Mouse (Mus musculus) stomach, embryonic 16.5 days (tissue): ENCODE results near the gene Rfx7. TPM values are rescaled to one million over a fixed set of nuclear protein-coding genes. Genes with fewer than 3 reads are reported as not detected.
A peak's percentile ranks its signal among the peaks of the same experiment; 100 is the strongest.
"Not testable (repeated sequence)": the region's sequence is repeated elsewhere in the genome, so short reads cannot be mapped to it uniquely, and the experiment has no call there.

Source experiments
- ATAC-seq: fragments of 200-750 bp; cut with Nextera tagmentation; 2 replicates; pipeline ENCODE4 v1.8.0; 2017; ENCODE audit warnings: moderate number of reproducible peaks, moderate TSS enrichment; ENCODE audit not compliant: insufficient read depth, low FRiP score
- H3K27ac ChIP-seq: fragments of 300-500 bp; sonication (generic); 2 replicates; pipeline ENCODE4 v1.5.1; 2014; ENCODE audit warnings: low read length
- H3K27me3 ChIP-seq: fragments of 300-500 bp; sonication (generic); 2 replicates; pipeline ENCODE4 v1.6.1; 2014; ENCODE audit warnings: low read length, control low read depth, mixed read lengths; ENCODE audit not compliant: control insufficient read depth, insufficient read depth
- H3K36me3 ChIP-seq: fragments of 300-500 bp; sonication (generic); 2 replicates; pipeline ENCODE4 v1.6.1; 2014; ENCODE audit warnings: low read length; ENCODE audit not compliant: control insufficient read depth, insufficient read depth
- H3K4me1 ChIP-seq: fragments of 300-500 bp; sonication (generic); 2 replicates; pipeline ENCODE4 v1.6.1; 2014; ENCODE audit warnings: low read length, control low read depth, mixed read lengths; ENCODE audit not compliant: control insufficient read depth, insufficient read depth
- H3K4me2 ChIP-seq: fragments of 300-500 bp; sonication (generic); 2 replicates; pipeline ENCODE4 v1.6.1; 2014; ENCODE audit warnings: low read depth, low read length, mixed read lengths
- H3K4me3 ChIP-seq: fragments of 300-500 bp; sonication (generic); replicated peaks from 2 replicates; pipeline ENCODE4 v1.5.1; 2014; ENCODE audit warnings: mild to moderate bottlenecking, low read length
- H3K9ac ChIP-seq: fragments of 300-500 bp; sonication (generic); 2 replicates; pipeline ENCODE4 v1.6.1; 2014; ENCODE audit warnings: low read length
- H3K9me3 ChIP-seq: fragments of 300-500 bp; sonication (generic); replicated peaks from 2 replicates; pipeline ENCODE4 v1.6.1; 2016; ENCODE audit warnings: low read length, control low read depth; ENCODE audit not compliant: control insufficient read depth
- WGBS: fragments of 180-500 bp; shearing (Covaris S2); extraction: QIAGEN DNeasy Blood & Tissue Kit; methylation state at CpG from one replicate; pipeline ENCODE4 v1.1.7; 2014; 5-methylcytosine and 5-hydroxymethylcytosine counted together
- polyA plus RNA-seq: library from polyadenylated mRNA; unstranded; fragments of >200 nt; fragmentation: Nextera tagmentation; extraction: Ambion mirVana; gene quantifications from 2 replicates; pipeline ENCODE4 v1.2.1, GENCODE M21; 2015

Gene Rfx7
- polyA plus RNA-seq, 1 experiment from 2014 or later = 8.8 TPM

GRCm38 (mm10) chr9:72663534-72663918, 131.5 kb downstream of the Rfx7 start:
- WGBS = 3% methylated on average over 10 of the region's 10 CpGs
- peak overlapping the region; percentile 95 for H3K4me3 ChIP-seq
- H3K4me2 ChIP-seq = peak overlapping the region; percentile 96
- H3K4me1 ChIP-seq = peaks cover 31% of the 10 kb centered on the region
- peak overlapping the region; percentile 100 for H3K9ac ChIP-seq
- peak overlapping the region; percentile 100 for H3K27ac ChIP-seq
- H3K9me3 ChIP-seq = no peaks in the 10 kb centered on the region
- H3K36me3 ChIP-seq = no peaks in the 10 kb centered on the region
- no peaks in the 10 kb centered on the region for H3K27me3 ChIP-seq
- ATAC-seq = no peak

- peak overlapping the region; percentile 100 for H3K9ac ChIP-seq
- no peaks in the 10 kb centered on the region for H3K36me3 ChIP-seq
- no peaks in the 10 kb centered on the region for H3K27me3 ChIP-seq
- ATAC-seq = no peak
- 26% methylated on average over 12 of the region's 12 CpGs for WGBS
- peak overlapping the region; percentile 57 for H3K27ac ChIP-seq
- H3K4me1 ChIP-seq = peaks cover 31% of the 10 kb centered on the region
- no peaks in the 10 kb centered on the region for H3K9me3 ChIP-seq
- peak overlapping the region; percentile 95 for H3K4me3 ChIP-seq
- peak overlapping the region; percentile 96 for H3K4me2 ChIP-seq
Observed at GRCm38 (mm10) chr9:72664409-72665351, 132.6 kb downstream of the Rfx7 start.

GRCm38 (mm10) chr9:72665517-72665916, 133.5 kb downstream of the Rfx7 start:
- peaks cover 4% of the 10 kb centered on the region; the same call in 1 of the 2 replicates for H3K36me3 ChIP-seq
- no peaks in the 10 kb centered on the region for H3K9me3 ChIP-seq
- H3K4me3 ChIP-seq = peak overlapping the region; percentile 95
- H3K27me3 ChIP-seq = no peaks in the 10 kb centered on the region
- peaks cover 31% of the 10 kb centered on the region for H3K4me1 ChIP-seq
- H3K27ac ChIP-seq = 0 out of 2 replicates have a peak overlapping the region, but pooled peaks have one; percentile 21
- no peak for ATAC-seq
- WGBS = 37% methylated on average over 7 of the region's 7 CpGs
- peak overlapping the region; percentile 96 for H3K4me2 ChIP-seq
- H3K9ac ChIP-seq = peak overlapping the region; percentile 100; the same call in 1 of the 2 replicates

GRCm38 (mm10) chr9:72666352-72667021, 134.4 kb downstream of the Rfx7 start:
- H3K4me3 ChIP-seq, H3K9me3 ChIP-seq, ATAC-seq, H3K36me3 ChIP-seq, H3K27me3 ChIP-seq, H3K9ac ChIP-seq, H3K27ac ChIP-seq: not testable (repeated sequence)
- WGBS = 75% methylated on average over 6 of the region's 8 CpGs
- Histone ChIP-seq H3K4me2 (peak overlapping the region; percentile 24; the same call in 1 of the 2 replicates), H3K4me1 (peaks cover 28% of the 10 kb centered on the region)

GRCm38 (mm10) chr9:72667126-72667525, 135.1 kb downstream of the Rfx7 start:
- no peak overlapping the region; the same call in 1 of the 2 replicates for H3K27ac ChIP-seq
- H3K27me3 ChIP-seq = no peaks in the 10 kb centered on the region
- no peaks in the 10 kb centered on the region for H3K9me3 ChIP-seq
- 67% methylated on average over 3 of the region's 3 CpGs for WGBS
- peaks cover 28% of the 10 kb centered on the region for H3K4me1 ChIP-seq
- H3K4me3 ChIP-seq = no peak overlapping the region
- peaks cover 10% of the 10 kb centered on the region for H3K36me3 ChIP-seq
- H3K9ac ChIP-seq = peak overlapping the region; percentile 31; the same call in 1 of the 2 replicates
- ATAC-seq = no peak
- H3K4me2 ChIP-seq = no peak overlapping the region

GRCm38 (mm10) chr9:72669383-72669782, 137.3 kb downstream of the Rfx7 start:
- H3K36me3 ChIP-seq = peaks cover 19% of the 10 kb centered on the region

GRCm38 (mm10) chr9:72672361-72672760, 140.3 kb downstream of the Rfx7 start:
- 18% methylated on average over 2 of the region's 2 CpGs for WGBS
- Histone ChIP-seq H3K4me3 (no peak overlapping the region), H3K4me1 (no peaks in the 10 kb centered on the region; the same call in 1 of the 2 replicates), H3K27me3 (no peaks in the 10 kb centered on the region), H3K4me2 (no peak overlapping the region), H3K9me3 (no peaks in the 10 kb centered on the region), H3K27ac (no peak overlapping the region), H3K36me3 (peaks cover 40% of the 10 kb centered on the region), H3K9ac (no peak overlapping the region)
- no peak for ATAC-seq

More at GRCm38 (mm10) chr9:72669383-72669782, 137.3 kb downstream of the Rfx7 start:
- Histone ChIP-seq H3K4me1 (peaks cover 22% of the 10 kb centered on the region), H3K9me3 (no peaks in the 10 kb centered on the region), H3K4me3 (no peak overlapping the region), H3K9ac (no peak overlapping the region), H3K4me2 (no peak overlapping the region), H3K27me3 (no peaks in the 10 kb centered on the region), H3K27ac (no peak overlapping the region)
- 79% methylated on average over 7 of the region's 7 CpGs for WGBS
- no peak for ATAC-seq
